Mouse (Mus musculus): ENCODE data around the gene Tef.

Tef gene

GRCm38 (mm10) chr15:81800391-81800790 lies 1.8 kb upstream of the Tef start:
- DNase-seq (ENCODE audit: low read depth), result no peak

GRCm38 (mm10) chr15:81802941-81803351 lies 725 bp downstream of the Tef start:
- peak; percentile 46 for DNase-seq (ENCODE audit: low read depth)

GRCm38 (mm10) chr15:81803425-81803951 lies 1.3 kb downstream of the Tef start:
- no peak for DNase-seq (ENCODE audit: low read depth)

GRCm38 (mm10) chr15:81804172-81804571 lies 2.0 kb downstream of the Tef start:
- no peak for DNase-seq (ENCODE audit: low read depth)

GRCm38 (mm10) chr15:81804883-81805282 lies 2.7 kb downstream of the Tef start:
- DNase-seq (ENCODE audit: low read depth), result no peak

- peak; percentile 52 for DNase-seq (ENCODE audit: low read depth)
These were observed 3.4 kb downstream of the Tef start for GRCm38 (mm10) chr15:81805624-81806023.

GRCm38 (mm10) chr15:81806621-81807404 lies 4.6 kb downstream of the Tef start:
- peak; percentile 70 for DNase-seq (ENCODE audit: low read depth)

GRCm38 (mm10) chr15:81808799-81809198 lies 6.6 kb downstream of the Tef start:
- DNase-seq (ENCODE audit: low read depth), result no peak

- DNase-seq (ENCODE audit: low read depth), result peak; percentile 48
These were observed 7.3 kb downstream of the Tef start for GRCm38 (mm10) chr15:81809550-81809949.

GRCm38 (mm10) chr15:81810150-81810549 lies 7.9 kb downstream of the Tef start:
- DNase-seq (ENCODE audit: low read depth), result peak; percentile 95

- DNase-seq (ENCODE audit: low read depth), result peak; percentile 98
These were observed 8.7 kb downstream of the Tef start for GRCm38 (mm10) chr15:81810671-81811598.

- DNase-seq (ENCODE audit: low read depth), result peak; percentile 75
These were observed 9.4 kb downstream of the Tef start for GRCm38 (mm10) chr15:81811599-81811996.

GRCm38 (mm10) chr15:81812287-81812686 lies 10.1 kb downstream of the Tef start:
- DNase-seq (ENCODE audit: low read depth), result peak; percentile 51

- no peak for DNase-seq (ENCODE audit: low read depth)
These were observed 10.7 kb downstream of the Tef start for GRCm38 (mm10) chr15:81812696-81813631.

- no peak for DNase-seq (ENCODE audit: low read depth)
These were observed 11.9 kb downstream of the Tef start for GRCm38 (mm10) chr15:81813986-81814705.

- DNase-seq (ENCODE audit: low read depth), result no peak
These were observed 12.6 kb downstream of the Tef start for GRCm38 (mm10) chr15:81814716-81815370.

- no peak for DNase-seq (ENCODE audit: low read depth)
These were observed 16.2 kb downstream of the Tef start for GRCm38 (mm10) chr15:81818404-81818803.

GRCm38 (mm10) chr15:81822631-81823030 lies 20.4 kb downstream of the Tef start:
- no peak for DNase-seq (ENCODE audit: low read depth)

GRCm38 (mm10) chr15:81824832-81825231 lies 22.6 kb downstream of the Tef start:
- no peak for DNase-seq (ENCODE audit: low read depth)
